Mouse (Mus musculus): ENCODE results near the gene Gpr65. TPM values are rescaled to one million over a fixed set of nuclear protein-coding genes. Genes with fewer than 3 reads are reported as not detected.

Gene Gpr65
- total RNA-seq, 2 experiments from 2014 or later: 36.4 to 42.5 TPM

- peak; percentile 73 for ATAC-seq (replicated peaks; ENCODE audit: poor library complexity)
These were observed 14.5 kb downstream of the Gpr65 start for GRCm38 (mm10) chr12:98282776-98283486.

DNA sequence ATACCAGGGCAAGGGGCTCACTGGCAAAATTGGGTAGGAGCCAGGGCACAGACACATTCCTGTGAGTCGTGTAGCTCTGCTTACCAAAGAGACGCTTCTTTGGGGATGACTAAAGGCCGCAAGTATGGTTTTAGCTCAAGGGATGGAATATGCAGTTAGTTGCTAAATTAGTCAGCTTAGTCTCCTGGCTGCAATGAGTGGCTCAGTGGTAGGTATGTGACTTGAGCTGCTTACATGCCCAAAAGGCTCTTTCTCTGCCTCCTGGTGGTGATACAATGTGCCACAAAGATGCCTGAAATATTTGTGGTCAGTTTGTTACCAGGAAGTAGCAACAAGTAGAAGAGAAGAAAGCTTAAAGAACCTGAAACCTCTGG is 15.0 kb downstream of the Gpr65 start:
- peak; percentile 80 for ATAC-seq (replicated peaks; ENCODE audit: poor library complexity)

- ATAC-seq (replicated peaks; ENCODE audit: poor library complexity): no peak
These were observed 16.0 kb downstream of the Gpr65 start for GRCm38 (mm10) chr12:98284477-98284876.

- ATAC-seq (replicated peaks; ENCODE audit: poor library complexity): 0 out of 2 replicates have a peak, but pooled peaks have one; percentile 14
These were observed 22.0 kb downstream of the Gpr65 start for GRCm38 (mm10) chr12:98290475-98290874.

DNA sequence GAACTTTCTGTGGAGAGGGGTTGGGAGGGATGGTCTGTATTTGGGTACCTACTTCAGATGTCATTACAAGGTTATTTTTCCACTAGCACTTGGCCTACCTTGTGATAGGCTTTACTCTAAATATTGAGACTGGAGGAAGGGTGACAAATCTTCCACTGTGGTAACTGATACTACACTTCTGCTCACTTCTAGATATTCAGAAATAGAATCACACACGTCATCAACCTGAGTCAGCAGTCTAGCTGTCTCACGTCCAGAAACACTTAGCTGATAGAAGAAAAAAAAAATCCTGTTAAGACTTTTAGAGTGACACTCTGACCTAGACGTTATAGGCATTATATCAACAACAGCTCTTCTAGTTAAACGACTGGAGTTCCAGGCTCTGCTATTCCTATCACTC is 23.8 kb downstream of the Gpr65 start:
- ATAC-seq (replicated peaks; ENCODE audit: poor library complexity): no peak

DNA sequence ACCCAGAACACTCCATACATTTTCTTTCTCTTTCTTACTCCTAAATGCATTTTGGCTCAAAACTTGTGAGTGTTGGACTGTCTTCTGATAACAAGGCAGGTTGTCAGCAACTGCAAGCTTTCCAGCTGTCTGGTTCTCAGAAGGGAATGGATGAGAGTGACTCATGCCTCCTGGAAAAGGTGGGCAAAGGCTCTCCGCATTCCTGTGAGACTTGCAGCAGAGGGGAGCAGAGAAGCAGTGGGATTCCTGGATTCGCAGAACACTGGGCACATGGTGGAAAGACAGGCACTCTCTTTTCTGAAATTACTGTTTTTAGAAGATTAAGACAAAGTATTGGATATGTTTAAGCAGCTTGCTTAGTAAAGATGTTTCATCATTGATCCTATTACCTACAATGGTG is 25.8 kb downstream of the Gpr65 start:
- no peak for ATAC-seq (replicated peaks; ENCODE audit: poor library complexity)

DNA sequence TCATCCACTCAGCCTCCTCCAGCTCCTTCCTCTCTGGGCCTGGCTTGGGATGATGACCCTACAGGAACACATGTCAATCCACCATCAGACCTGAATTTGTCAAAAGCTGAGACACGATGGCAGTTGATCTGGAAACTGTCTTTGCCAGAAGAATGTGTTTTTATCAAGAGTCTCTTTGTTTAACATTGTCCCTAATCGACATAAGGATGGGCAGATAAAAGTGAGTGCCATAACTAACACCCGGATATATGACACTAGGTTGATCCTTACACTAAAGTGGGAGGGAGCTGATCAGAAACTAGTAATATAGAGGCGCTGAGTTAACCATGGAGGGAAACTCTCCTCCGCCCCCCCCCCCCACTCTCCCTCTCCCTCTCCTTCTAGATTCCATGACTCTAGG is 33.5 kb downstream of the Gpr65 start:
- peak; percentile 64 for ATAC-seq (replicated peaks; ENCODE audit: poor library complexity)

GRCm38 (mm10) chr12:98303013-98303412 is 34.6 kb downstream of the Gpr65 start:
- no peak for ATAC-seq (replicated peaks; ENCODE audit: poor library complexity)

DNA sequence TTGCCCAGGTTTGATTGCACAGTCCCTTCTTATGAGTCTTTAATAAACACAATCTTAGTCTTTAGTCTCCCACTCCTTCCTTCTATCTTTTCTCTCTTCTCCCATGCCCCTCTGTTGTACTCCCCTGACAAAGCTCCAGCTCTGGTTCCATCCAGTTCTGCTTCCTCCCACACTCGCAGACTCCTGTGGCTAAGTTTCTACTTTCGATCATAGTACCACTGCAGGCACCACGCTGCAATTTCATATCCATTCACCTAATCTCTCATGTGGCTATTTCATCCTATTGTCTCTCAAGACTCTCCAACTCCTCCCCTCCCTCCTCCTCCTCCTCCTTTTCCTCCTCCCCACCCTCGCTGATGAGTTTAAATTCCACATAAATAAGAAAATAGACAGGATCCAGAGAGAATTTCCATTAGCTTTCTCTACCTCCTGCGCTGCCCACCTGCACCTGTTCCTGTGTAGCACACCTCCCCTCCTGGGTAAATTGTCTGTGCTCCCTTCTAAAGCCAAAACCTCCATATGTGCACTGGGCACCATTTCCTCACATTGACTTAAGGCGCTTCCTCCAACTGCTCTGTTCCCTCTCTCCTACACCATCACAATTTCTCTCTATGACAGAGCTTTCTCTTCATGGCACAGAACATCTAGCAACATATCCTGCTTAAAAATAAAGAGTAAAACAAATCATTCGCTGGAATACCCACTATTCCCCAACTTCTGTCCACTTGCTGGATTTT is 38.9 kb downstream of the Gpr65 start:
- no peak for ATAC-seq (replicated peaks; ENCODE audit: poor library complexity)

GRCm38 (mm10) chr12:98311376-98312083 is 43.1 kb downstream of the Gpr65 start:
- ATAC-seq (replicated peaks; ENCODE audit: poor library complexity): peak; percentile 69

DNA sequence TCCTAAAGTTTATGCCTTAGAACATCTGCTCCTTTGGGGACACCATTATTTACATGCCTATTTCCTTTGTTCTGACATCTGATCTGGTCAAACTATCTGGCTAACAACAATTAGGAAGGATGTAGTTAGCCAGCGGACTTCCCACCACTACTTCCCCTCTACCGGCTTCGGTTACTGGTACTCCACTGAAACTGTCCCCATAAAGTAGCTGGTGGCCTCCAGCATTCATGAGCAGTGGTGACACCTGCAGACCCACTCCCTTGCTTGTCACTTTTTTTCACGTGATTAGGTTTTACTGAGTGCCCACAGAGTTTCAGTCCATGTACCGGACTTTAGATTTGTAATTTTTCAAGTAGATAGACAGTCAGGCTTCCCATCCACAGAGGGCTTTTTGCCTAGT is 47.5 kb downstream of the Gpr65 start:
- peak; percentile 60 for ATAC-seq (replicated peaks; ENCODE audit: poor library complexity)

DNA sequence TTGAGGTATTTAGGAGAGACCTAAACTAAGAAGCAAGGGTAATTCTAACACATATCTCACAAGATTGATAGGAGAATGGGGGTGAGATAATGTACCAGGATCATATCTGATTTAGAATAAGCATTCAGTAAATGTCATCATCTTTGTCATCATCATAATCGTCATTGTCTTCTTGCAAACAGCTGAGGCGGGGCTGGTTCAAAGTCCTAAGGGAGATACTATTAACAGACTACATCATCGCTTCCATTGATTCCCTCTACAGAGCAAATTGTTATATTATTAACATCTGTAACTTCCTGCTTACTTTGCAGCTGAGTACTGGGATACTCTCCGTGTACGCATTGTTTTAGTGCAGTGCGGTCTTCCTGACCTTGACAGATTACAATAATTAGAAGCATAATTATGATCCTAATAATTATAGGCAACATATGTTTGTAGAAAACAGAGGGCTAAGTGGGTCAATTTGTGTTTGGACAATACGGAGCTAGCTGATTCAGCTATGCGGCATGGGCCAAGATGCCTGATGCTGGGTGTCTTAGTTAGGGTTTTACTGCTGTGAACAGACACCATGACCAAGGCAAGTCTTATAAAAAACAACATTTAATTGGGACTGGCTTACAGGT is 49.4 kb downstream of the Gpr65 start:
- ATAC-seq (replicated peaks; ENCODE audit: poor library complexity): no peak

DNA sequence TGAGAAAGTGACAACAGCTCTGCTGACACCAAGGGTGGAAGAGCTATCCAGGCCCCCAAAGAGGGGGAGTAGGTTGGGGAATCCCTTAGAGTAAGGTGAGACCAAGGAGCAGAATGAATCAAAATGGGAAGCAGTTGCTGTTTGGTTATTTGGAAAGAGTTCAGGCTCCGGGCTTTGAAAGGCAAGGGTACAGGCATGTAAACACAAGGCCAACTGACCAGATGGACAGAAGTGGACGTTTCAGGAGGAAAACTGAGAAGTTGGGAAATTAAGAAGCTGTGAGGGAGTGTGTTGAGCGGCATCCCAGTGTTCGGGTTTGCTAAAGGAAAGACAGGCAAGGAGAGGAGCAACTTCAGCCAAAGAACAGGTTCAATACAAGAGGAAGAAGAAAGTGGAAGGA is 54.0 kb downstream of the Gpr65 start:
- no peak for ATAC-seq (replicated peaks; ENCODE audit: poor library complexity)

- ATAC-seq (replicated peaks; ENCODE audit: poor library complexity): peak; percentile 79
These were observed 55.7 kb downstream of the Gpr65 start for GRCm38 (mm10) chr12:98324170-98324569.

Other genes with a start within 250 kb of the Gpr65 start
- 16.6 and 20.1 TPM in 2 replicates for gene Galc, start 9.2 kb upstream of the Gpr65 start, total RNA-seq (2015)
- 6.0 and 9.9 TPM in 2 replicates for gene Galc, start 9.2 kb upstream of the Gpr65 start, total RNA-seq (2017)

Data from megakaryocyte progenitor cell, adult 5-6 weeks (primary cell).